Mouse (Mus musculus) forebrain, embryonic 16.5 days (tissue): ENCODE results near the gene Ube4b. TPM values are rescaled to one million over a fixed set of nuclear protein-coding genes. Genes with fewer than 3 reads are reported as not detected.

Source experiments
- ATAC-seq: fragments of 200-750 bp; cut with Nextera tagmentation; 2 replicates; pipeline ENCODE4 v1.8.0; 2017; ENCODE audit warnings: mild to moderate bottlenecking, moderate library complexity
- H3K27ac ChIP-seq: fragments of 300-500 bp; sonication (generic); 2 replicates; pipeline ENCODE4 v1.5.1; 2014; ENCODE audit warnings: low read length, control low read depth
- H3K27me3 ChIP-seq: fragments of 300-500 bp; sonication (generic); replicated peaks from 2 replicates; pipeline ENCODE4 v1.6.1; 2014; ENCODE audit warnings: low read length; ENCODE audit not compliant: control insufficient read depth, insufficient read depth
- H3K36me3 ChIP-seq: fragments of 300-500 bp; sonication (generic); 2 replicates; pipeline ENCODE4 v1.6.1; 2014; ENCODE audit not compliant: control insufficient read depth, insufficient read depth
- H3K4me1 ChIP-seq: fragments of 300-500 bp; sonication (generic); replicated peaks from 2 replicates; pipeline ENCODE4 v1.6.1; 2014; ENCODE audit warnings: low read length; ENCODE audit not compliant: control insufficient read depth, insufficient read depth
- H3K4me2 ChIP-seq: fragments of 300-500 bp; sonication (generic); 2 replicates; pipeline ENCODE4 v1.6.1; 2014; ENCODE audit warnings: mild to moderate bottlenecking, low read length, control low read depth
- H3K4me3 ChIP-seq: fragments of 300-500 bp; sonication (generic); replicated peaks from 2 replicates; pipeline ENCODE4 v1.5.1; 2014; ENCODE audit warnings: mild to moderate bottlenecking, low read length, control low read depth
- H3K9ac ChIP-seq: fragments of 300-500 bp; sonication (generic); replicated peaks from 2 replicates; pipeline ENCODE4 v1.6.1; 2014; ENCODE audit warnings: low read depth, low read length, control low read depth
- H3K9me3 ChIP-seq: fragments of 300-500 bp; sonication (generic); 2 replicates; pipeline ENCODE4 v1.6.1; 2016; ENCODE audit warnings: low read length; ENCODE audit not compliant: control insufficient read depth
- WGBS: fragments of 180-500 bp; shearing (Covaris S2); extraction: QIAGEN DNeasy Blood & Tissue Kit; methylation state at CpG from one replicate; pipeline ENCODE4 v1.1.7; 2014; 5-methylcytosine and 5-hydroxymethylcytosine counted together
- polyA plus RNA-seq: library from polyadenylated mRNA; unstranded; fragments of >200 nt; fragmentation: Nextera tagmentation; extraction: Ambion mirVana; gene quantifications from 2 replicates; pipeline ENCODE4 v1.2.1, GENCODE M21; 2015

The Ube4b gene
- polyA plus RNA-seq, 1 experiment from 2014 or later, result 59.8 TPM

DNA sequence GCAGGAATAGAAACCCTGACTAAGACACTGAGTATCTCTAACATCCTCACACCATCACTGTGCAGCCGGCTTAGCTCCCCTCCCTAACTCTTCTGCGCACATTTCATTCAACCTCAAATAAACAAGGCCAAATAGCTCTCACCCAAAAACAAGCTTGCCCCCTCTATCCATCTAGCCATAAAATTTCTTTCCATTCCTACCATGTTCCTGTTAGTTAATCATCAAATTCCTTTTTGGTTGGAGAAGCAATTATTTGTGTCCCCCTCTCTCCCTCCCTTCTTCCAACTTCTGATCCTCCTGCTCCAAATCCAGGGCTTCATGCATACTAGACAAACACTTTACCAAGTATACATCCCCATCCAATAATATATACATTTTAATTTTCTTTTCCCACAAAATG is 130.0 kb downstream of the Ube4b start:
- Histone ChIP-seq H3K4me2 (no peak overlapping the region), H3K36me3 (no peaks in the 10 kb centered on the region), H3K4me3 (no peak overlapping the region), H3K9me3 (no peaks in the 10 kb centered on the region), H3K27ac (no peak overlapping the region), H3K27me3 (no peaks in the 10 kb centered on the region), H3K9ac (no peak overlapping the region), H3K4me1 (peaks cover 19% of the 10 kb centered on the region)
- ATAC-seq, result no peak
- WGBS, result 97% methylated on average over 2 of the region's 2 CpGs

DNA sequence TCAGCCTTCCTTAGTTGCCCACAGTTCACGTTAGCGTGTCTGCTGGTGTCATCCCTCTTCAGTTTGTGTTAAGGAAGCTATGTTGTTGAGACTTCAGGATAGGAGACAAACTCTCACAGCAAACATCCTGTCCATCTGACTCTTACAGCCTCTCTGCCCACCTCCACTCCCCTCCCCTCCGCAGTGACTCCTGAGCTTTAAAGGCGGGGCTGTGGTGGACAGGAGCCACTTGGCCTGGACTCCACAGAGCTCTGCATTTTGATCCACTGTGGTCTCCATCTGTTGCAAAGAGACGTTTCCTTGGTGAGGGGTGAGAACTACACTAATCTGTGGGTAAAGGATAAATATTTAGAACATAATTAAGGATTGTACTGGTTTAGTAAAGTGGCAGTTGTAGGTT is 133.6 kb downstream of the Ube4b start:
- Histone ChIP-seq H3K27ac (no peak overlapping the region), H3K4me1 (peaks cover 11% of the 10 kb centered on the region), H3K27me3 (no peaks in the 10 kb centered on the region), H3K9me3 (no peaks in the 10 kb centered on the region), H3K4me2 (no peak overlapping the region), H3K9ac (no peak overlapping the region), H3K4me3 (no peak overlapping the region), H3K36me3 (peaks cover 11% of the 10 kb centered on the region)
- WGBS, result 78% methylated on average over 5 of the region's 5 CpGs
- no peak for ATAC-seq

DNA sequence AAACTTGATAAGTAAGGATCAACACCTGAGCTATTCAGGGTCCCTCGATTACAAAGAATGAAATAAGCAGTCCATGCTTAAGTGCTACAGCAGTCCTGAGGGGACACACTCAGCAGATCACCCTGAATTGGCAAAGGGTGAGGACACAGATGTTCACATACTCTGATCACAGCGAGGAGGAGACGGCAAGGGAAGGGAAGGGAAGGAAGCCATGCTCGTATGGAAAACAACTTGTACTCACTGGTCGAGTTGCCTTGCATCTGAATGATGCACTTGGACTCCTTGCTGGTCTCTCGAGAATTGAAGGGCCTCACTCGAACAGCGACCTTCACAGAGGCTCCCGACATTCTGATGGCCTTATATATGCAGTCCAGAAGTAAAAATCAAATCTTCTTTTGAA is 135.5 kb downstream of the Ube4b start:
- no peak overlapping the region for H3K4me2 ChIP-seq
- peaks cover 11% of the 10 kb centered on the region for H3K36me3 ChIP-seq
- H3K27ac ChIP-seq, result no peak overlapping the region
- peaks cover 9% of the 10 kb centered on the region; the same call in 1 of the 2 replicates for H3K4me1 ChIP-seq
- ATAC-seq, result no peak
- WGBS, result 76% methylated on average over 9 of the region's 9 CpGs
- no peaks in the 10 kb centered on the region for H3K9me3 ChIP-seq
- no peaks in the 10 kb centered on the region for H3K27me3 ChIP-seq
- H3K4me3 ChIP-seq, result no peak overlapping the region
- H3K9ac ChIP-seq, result no peak overlapping the region

DNA sequence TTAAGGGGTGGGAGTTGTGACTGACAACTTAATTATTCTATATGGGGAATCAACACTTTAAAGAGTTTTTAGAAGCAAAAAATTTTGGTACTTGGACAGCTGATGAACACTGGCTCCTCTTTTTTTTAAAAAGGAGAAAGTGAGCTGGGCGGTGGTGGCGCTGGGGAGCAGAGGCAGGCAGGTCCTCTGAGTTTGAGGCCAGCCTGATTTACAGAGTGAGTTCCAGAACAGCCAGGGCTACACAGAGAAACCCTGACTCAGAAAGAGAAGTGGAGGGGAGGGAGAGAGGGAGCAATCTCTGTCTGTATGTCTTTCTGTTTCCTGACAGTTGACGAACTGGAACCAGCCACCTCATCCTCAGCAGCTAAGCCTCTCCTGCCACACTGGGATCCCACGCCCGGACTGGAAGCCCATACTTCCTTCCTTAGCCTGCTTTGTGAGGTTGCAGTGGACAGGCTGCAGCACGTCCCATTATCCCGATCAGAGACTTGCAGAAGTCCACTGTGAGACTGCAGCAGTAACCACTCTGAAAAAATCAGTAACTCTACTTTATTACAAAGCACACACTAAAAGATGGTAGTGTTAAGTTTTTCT is 136.3 kb downstream of the Ube4b start:
- 95% methylated on average over 7 of the region's 7 CpGs for WGBS
- Histone ChIP-seq H3K4me1 (peaks cover 10% of the 10 kb centered on the region; the same call in 1 of the 2 replicates), H3K9me3 (no peaks in the 10 kb centered on the region), H3K27me3 (no peaks in the 10 kb centered on the region), H3K4me3 (no peak overlapping the region), H3K9ac (no peak overlapping the region), H3K36me3 (peaks cover 11% of the 10 kb centered on the region), H3K27ac (no peak overlapping the region), H3K4me2 (no peak overlapping the region)
- no peak for ATAC-seq

DNA sequence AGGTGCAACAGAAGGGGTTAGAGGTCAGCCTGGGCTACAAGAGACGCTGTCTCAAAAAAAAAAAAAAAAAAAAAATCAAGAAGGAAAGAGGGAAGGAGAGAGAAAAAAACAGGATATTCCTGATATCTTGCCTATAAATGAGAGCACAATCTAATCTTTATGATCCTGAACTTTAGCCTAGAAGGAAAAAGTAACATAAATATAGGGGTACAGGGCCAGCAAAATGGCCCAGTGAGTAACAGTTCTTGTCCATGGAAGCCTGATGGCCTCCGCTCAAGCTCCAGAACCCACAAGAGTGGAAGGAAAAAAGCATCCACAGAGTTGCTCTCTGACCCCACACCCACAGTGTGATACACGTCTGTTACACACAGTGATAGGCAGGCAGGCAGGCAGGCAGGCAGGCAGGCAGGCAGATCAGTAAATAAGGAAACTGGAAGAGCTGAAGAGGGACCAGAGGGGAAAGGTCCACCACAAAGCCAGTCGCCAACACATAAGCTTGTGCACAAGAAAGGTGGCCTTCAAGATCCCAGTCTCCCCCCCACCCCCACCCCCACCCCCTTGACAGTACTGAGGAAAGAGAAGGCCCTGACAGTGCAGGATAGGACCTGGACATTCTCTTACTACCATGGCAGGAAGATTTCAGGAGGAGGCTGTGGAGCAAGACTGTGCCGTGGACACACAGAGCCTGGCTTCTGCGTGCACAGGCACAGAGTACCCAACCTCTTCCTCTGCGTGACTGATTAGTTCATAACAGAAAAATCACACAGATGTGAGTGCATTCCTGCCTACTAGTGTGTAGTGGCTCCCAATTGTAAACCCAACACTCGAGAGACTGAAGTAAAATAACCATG is 140.0 kb downstream of the Ube4b start:
- no peak for ATAC-seq

DNA sequence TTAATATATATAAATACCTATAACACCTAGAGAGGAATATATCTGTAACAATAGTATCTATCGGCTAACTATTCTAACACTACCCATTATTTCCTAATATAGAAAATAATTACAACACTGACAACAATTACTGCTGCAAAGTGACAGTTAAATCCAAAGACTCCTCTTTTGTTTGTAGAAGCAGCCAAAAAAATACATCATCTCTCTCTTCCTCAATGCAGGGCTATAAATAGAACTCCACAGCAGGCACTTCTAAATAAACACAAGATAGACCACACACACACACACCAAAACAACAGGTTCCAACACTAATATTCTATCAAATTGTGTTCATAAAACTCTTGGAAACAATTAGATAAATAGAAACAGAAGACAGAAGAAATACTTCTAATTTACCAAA is 140.9 kb downstream of the Ube4b start:
- no peak for ATAC-seq
- H3K27ac ChIP-seq, result no peak overlapping the region; the same call in 1 of the 2 replicates
- no peaks in the 10 kb centered on the region for H3K27me3 ChIP-seq
- H3K4me3 ChIP-seq, result no peak overlapping the region
- 70% methylated on average over 1 of the region's 1 CpGs for WGBS
- H3K9me3 ChIP-seq, result no peaks in the 10 kb centered on the region
- peaks cover 14% of the 10 kb centered on the region; the same call in 1 of the 2 replicates for H3K4me1 ChIP-seq
- no peak overlapping the region for H3K9ac ChIP-seq
- H3K36me3 ChIP-seq, result peaks cover 7% of the 10 kb centered on the region
- no peak overlapping the region for H3K4me2 ChIP-seq

More for the DNA sequence above, 140.0 kb downstream of the Ube4b start:
- peaks cover 11% of the 10 kb centered on the region for H3K36me3 ChIP-seq
- no peak overlapping the region for H3K9ac ChIP-seq
- H3K27ac ChIP-seq, result no peak overlapping the region
- WGBS, result 82% methylated on average over 8 of the region's 8 CpGs
- H3K9me3 ChIP-seq, result no peaks in the 10 kb centered on the region
- no peak overlapping the region for H3K4me2 ChIP-seq
- no peak overlapping the region for H3K4me3 ChIP-seq
- peaks cover 14% of the 10 kb centered on the region; the same call in 1 of the 2 replicates for H3K4me1 ChIP-seq
- H3K27me3 ChIP-seq, result no peaks in the 10 kb centered on the region

DNA sequence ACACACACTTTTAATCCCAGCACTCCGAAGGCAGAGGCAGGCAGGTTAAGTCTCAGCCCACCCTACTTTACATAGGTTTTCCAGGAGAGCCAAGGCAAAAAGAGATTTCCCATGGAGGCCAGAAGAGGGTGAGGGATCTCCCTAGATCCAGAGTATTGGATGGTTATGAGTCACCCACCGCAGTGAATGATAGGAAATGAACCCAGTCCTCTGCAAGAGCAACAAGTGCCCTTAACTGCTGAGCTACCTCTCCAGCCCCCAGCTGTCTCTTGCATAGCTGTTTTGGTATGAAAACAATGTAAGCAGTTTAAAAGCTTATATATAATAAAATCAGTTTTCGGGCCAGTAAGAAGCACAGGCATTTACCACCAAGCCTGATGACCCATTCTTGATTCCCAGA is 143.5 kb downstream of the Ube4b start:
- Histone ChIP-seq H3K9me3 (no peaks in the 10 kb centered on the region), H3K4me1 (peaks cover 20% of the 10 kb centered on the region; the same call in 1 of the 2 replicates), H3K9ac (no peak overlapping the region), H3K27me3 (no peaks in the 10 kb centered on the region), H3K4me2 (no peak overlapping the region), H3K27ac (no peak overlapping the region), H3K4me3 (no peak overlapping the region), H3K36me3 (no peaks in the 10 kb centered on the region)
- 87% methylated on average over 3 of the region's 3 CpGs for WGBS
- no peak for ATAC-seq

DNA sequence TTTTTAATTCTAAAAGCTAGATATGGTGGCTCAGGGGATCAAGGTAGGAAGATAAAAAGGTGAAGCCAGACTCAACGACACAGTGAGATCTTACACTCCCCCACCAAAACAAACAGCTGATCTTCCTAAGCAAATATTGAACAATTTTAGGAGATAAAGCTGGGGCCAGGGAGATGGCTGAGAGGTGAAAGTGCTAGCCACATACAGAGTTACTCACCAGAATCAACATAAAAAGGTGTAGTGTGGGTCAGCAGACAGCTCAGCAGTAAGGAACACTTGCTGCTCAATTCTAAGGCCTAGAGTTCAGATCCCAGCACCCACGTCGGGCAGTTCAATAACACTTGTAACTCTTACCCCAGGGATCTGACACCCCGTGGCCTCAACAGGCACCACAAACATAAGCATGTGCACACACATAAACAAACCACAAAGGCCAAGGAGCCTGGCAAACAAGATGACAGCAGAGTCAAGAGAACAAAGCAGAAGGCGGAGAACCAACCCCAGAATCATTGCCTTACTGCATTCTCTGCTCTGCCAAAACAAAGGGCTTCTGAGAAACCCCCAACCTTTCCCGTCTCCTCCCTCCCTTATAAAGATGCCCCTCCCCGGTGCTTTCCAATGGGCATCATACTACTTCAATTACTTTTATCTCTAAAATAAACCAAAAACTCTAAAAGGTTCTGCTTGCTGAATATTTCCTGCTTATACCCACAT is 144.4 kb downstream of the Ube4b start:
- 69% methylated on average over 7 of the region's 7 CpGs for WGBS
- no peak overlapping the region for H3K4me3 ChIP-seq
- ATAC-seq, result no peak
- peaks cover 25% of the 10 kb centered on the region for H3K4me1 ChIP-seq
- H3K27me3 ChIP-seq, result no peaks in the 10 kb centered on the region
- no peak overlapping the region for H3K4me2 ChIP-seq
- no peak overlapping the region for H3K27ac ChIP-seq
- H3K36me3 ChIP-seq, result no peaks in the 10 kb centered on the region
- no peak overlapping the region for H3K9ac ChIP-seq
- no peaks in the 10 kb centered on the region for H3K9me3 ChIP-seq
